Mouse (Mus musculus): ENCODE measurements around the gene Ephb1. TPM values are rescaled to one million over a fixed set of nuclear protein-coding genes. Genes with fewer than 3 reads are reported as not detected.

Gene Ephb1
- polyA plus RNA-seq, 1 experiment = 2.5 TPM

- Histone ChIP-seq H3K4me3 (no peak overlapping the region), H3K4me2 (ENCODE audit: low read depth) (peak overlapping the region; percentile 66), H3K36me3 (ENCODE audit: control insufficient read depth, insufficient read depth) (no peaks in the 10 kb centered on the region), H3K79me2 (ENCODE audit: control insufficient read depth, insufficient read depth) (no peaks in the 10 kb centered on the region), H3K27me3 (ENCODE audit: control insufficient read depth, insufficient read depth, insufficient read length) (peaks cover 63% of the 10 kb centered on the region), H3ac (ENCODE audit: control insufficient read depth, insufficient read length) (no peak overlapping the region)
- TF ChIP-seq POLR2AphosphoS2 (IDR thresholded peaks at IDR 0.05; ENCODE audit: insufficient read length, low read depth) (no peak), REST (IDR thresholded peaks at IDR 0.05; ENCODE audit: insufficient read depth, insufficient read length) (no peak), CEBPB (IDR thresholded peaks at IDR 0.05; ENCODE audit: insufficient read depth, poor library complexity, severe bottlenecking) (no peak), USF1 (IDR thresholded peaks at IDR 0.05; ENCODE audit: low read depth) (no peak), E2F4 (IDR thresholded peaks at IDR 0.05; ENCODE audit: insufficient read depth) (no peak), POLR2A (IDR thresholded peaks at IDR 0.05; ENCODE audit: insufficient read length, low read depth) (no peak), MAX (IDR thresholded peaks at IDR 0.05; ENCODE audit: low read depth) (no peak), TCF3 (IDR thresholded peaks at IDR 0.05; ENCODE audit: insufficient read length, low read depth) (no peak), MYOD1 (IDR thresholded peaks at IDR 0.05; ENCODE audit: control insufficient read depth in 1 of 3, insufficient read length in 2 of 3, low read depth in 2 of 3) (no peak), SRF (IDR thresholded peaks at IDR 0.05; ENCODE audit: control insufficient read depth, insufficient read length, low read depth) (no peak), TCF12 (IDR thresholded peaks at IDR 0.05; ENCODE audit: insufficient read depth, poor library complexity, severe bottlenecking) (no peak), MYOG (IDR thresholded peaks at IDR 0.05; ENCODE audit: control insufficient read depth in 1 of 3, insufficient read depth in 1 of 3, insufficient read length in 2 of 3, low read depth in 2 of 3) (no peak)
These were observed 629 bp downstream of the Ephb1 start for GRCm38 (mm10) chr9:102353636-102354491.

GRCm38 (mm10) chr9:102353056-102353635, 1.3 kb downstream of the Ephb1 start:
- H3K4me3 ChIP-seq = no peak overlapping the region
- no peak overlapping the region for H3ac ChIP-seq (ENCODE audit: control insufficient read depth, insufficient read length)
- no peaks in the 10 kb centered on the region for H3K79me2 ChIP-seq (ENCODE audit: control insufficient read depth, insufficient read depth)
- no peak overlapping the region for H3K4me2 ChIP-seq (ENCODE audit: low read depth)
- TF ChIP-seq REST (IDR thresholded peaks at IDR 0.05; ENCODE audit: insufficient read depth, insufficient read length) = no peak
- no peak for TF ChIP-seq MYOD1 (IDR thresholded peaks at IDR 0.05; ENCODE audit: control insufficient read depth in 1 of 3, insufficient read length in 2 of 3, low read depth in 2 of 3)
- TF ChIP-seq MAX (IDR thresholded peaks at IDR 0.05; ENCODE audit: low read depth) = no peak
- TF ChIP-seq CEBPB (IDR thresholded peaks at IDR 0.05; ENCODE audit: insufficient read depth, poor library complexity, severe bottlenecking) = no peak
- TF ChIP-seq E2F4 (IDR thresholded peaks at IDR 0.05; ENCODE audit: insufficient read depth) = no peak
- TF ChIP-seq TCF12 (IDR thresholded peaks at IDR 0.05; ENCODE audit: insufficient read depth, poor library complexity, severe bottlenecking) = no peak
- TF ChIP-seq POLR2AphosphoS2 (IDR thresholded peaks at IDR 0.05; ENCODE audit: insufficient read length, low read depth) = no peak
- H3K36me3 ChIP-seq (ENCODE audit: control insufficient read depth, insufficient read depth) = no peaks in the 10 kb centered on the region
- H3K27me3 ChIP-seq (ENCODE audit: control insufficient read depth, insufficient read depth, insufficient read length) = peaks cover 70% of the 10 kb centered on the region

- Histone ChIP-seq H3K4me3 (no peak overlapping the region), H3K79me2 (ENCODE audit: control insufficient read depth, insufficient read depth) (no peaks in the 10 kb centered on the region), H3ac (ENCODE audit: control insufficient read depth, insufficient read length) (no peak overlapping the region), H3K36me3 (ENCODE audit: control insufficient read depth, insufficient read depth) (no peaks in the 10 kb centered on the region), H3K27me3 (ENCODE audit: control insufficient read depth, insufficient read depth, insufficient read length) (peaks cover 77% of the 10 kb centered on the region), H3K4me2 (ENCODE audit: low read depth) (no peak overlapping the region)
- no peak for TF ChIP-seq POLR2A (IDR thresholded peaks at IDR 0.05; ENCODE audit: insufficient read length, low read depth)
- no peak for TF ChIP-seq USF1 (IDR thresholded peaks at IDR 0.05; ENCODE audit: low read depth)
- no peak for TF ChIP-seq MYOD1 (IDR thresholded peaks at IDR 0.05; ENCODE audit: control insufficient read depth in 1 of 3, insufficient read length in 2 of 3, low read depth in 2 of 3)
- TF ChIP-seq REST (IDR thresholded peaks at IDR 0.05; ENCODE audit: insufficient read depth, insufficient read length) = no peak
- TF ChIP-seq CEBPB (IDR thresholded peaks at IDR 0.05; ENCODE audit: insufficient read depth, poor library complexity, severe bottlenecking) = no peak
- no peak for TF ChIP-seq TCF3 (IDR thresholded peaks at IDR 0.05; ENCODE audit: insufficient read length, low read depth)
These were observed 2.1 kb downstream of the Ephb1 start for GRCm38 (mm10) chr9:102352186-102353055.

DNA sequence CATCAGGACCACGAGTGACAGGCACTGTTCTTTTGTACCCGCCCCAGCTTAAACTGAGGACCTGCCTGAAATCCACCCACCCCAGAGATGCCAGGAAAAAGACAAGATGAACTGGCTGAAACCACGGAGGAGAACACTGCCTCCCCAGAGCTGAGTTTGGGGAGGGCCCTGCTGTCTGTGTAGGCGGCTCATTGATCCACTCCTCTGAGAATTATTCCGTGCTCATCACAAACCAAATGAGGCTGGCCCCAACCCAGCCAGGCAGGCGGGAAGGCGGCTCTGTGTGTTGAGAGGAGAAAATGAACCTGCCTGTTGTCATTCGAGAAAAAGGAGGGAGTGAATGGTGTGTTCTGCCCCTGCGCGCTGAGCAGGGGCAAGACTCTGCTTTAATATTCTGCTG, 2.8 kb downstream of the Ephb1 start:
- no peak overlapping the region for H3K4me2 ChIP-seq (ENCODE audit: low read depth)
- no peaks in the 10 kb centered on the region for H3K36me3 ChIP-seq (ENCODE audit: control insufficient read depth, insufficient read depth)
- H3K4me3 ChIP-seq = no peak overlapping the region
- TF ChIP-seq USF1 (IDR thresholded peaks at IDR 0.05; ENCODE audit: low read depth) = no peak
- no peak for TF ChIP-seq POLR2AphosphoS2 (IDR thresholded peaks at IDR 0.05; ENCODE audit: insufficient read length, low read depth)
- TF ChIP-seq E2F4 (IDR thresholded peaks at IDR 0.05; ENCODE audit: insufficient read depth) = no peak
- TF ChIP-seq REST (IDR thresholded peaks at IDR 0.05; ENCODE audit: insufficient read depth, insufficient read length) = no peak
- no peak for TF ChIP-seq MYOG (IDR thresholded peaks at IDR 0.05; ENCODE audit: control insufficient read depth in 1 of 3, insufficient read depth in 1 of 3, insufficient read length in 2 of 3, low read depth in 2 of 3)
- no peak for TF ChIP-seq CEBPB (IDR thresholded peaks at IDR 0.05; ENCODE audit: insufficient read depth, poor library complexity, severe bottlenecking)
- no peak for TF ChIP-seq MYOD1 (IDR thresholded peaks at IDR 0.05; ENCODE audit: control insufficient read depth in 1 of 3, insufficient read length in 2 of 3, low read depth in 2 of 3)
- TF ChIP-seq POLR2A (IDR thresholded peaks at IDR 0.05; ENCODE audit: insufficient read length, low read depth) = no peak
- H3ac ChIP-seq (ENCODE audit: control insufficient read depth, insufficient read length) = no peak overlapping the region
- no peaks in the 10 kb centered on the region for H3K79me2 ChIP-seq (ENCODE audit: control insufficient read depth, insufficient read depth)
- H3K27me3 ChIP-seq (ENCODE audit: control insufficient read depth, insufficient read depth, insufficient read length) = peaks cover 77% of the 10 kb centered on the region

Measured in myocyte (in vitro differentiated cells).